Mouse (Mus musculus) liver, embryonic 16.5 days (tissue): ENCODE measurements around the gene Defb15. TPM values are rescaled to one million over a fixed set of nuclear protein-coding genes. Genes with fewer than 3 reads are reported as not detected.
"Not testable (repeated sequence)": the region's sequence is repeated elsewhere in the genome, so short reads cannot be mapped to it uniquely, and the experiment has no call there.

Source experiments
- ATAC-seq: fragments of 200-750 bp; cut with Nextera tagmentation; 2 replicates; pipeline ENCODE4 v1.8.0; 2017; ENCODE audit warnings: low read depth, mild to moderate bottlenecking, moderate number of reproducible peaks, moderate library complexity
- H3K27ac ChIP-seq: fragments of 300-500 bp; sonication (generic); 2 replicates; pipeline ENCODE4 v1.5.1; 2014; ENCODE audit warnings: mild to moderate bottlenecking, low read length
- H3K27me3 ChIP-seq: fragments of 300-500 bp; sonication (generic); 2 replicates; pipeline ENCODE4 v1.6.1; 2014; ENCODE audit warnings: low read depth, low read length, mixed read lengths; ENCODE audit not compliant: control insufficient read depth, insufficient read depth
- H3K36me3 ChIP-seq: fragments of 300-500 bp; sonication (generic); 2 replicates; pipeline ENCODE4 v1.6.1; 2014; ENCODE audit warnings: mild to moderate bottlenecking; ENCODE audit not compliant: control insufficient read depth, insufficient read depth
- H3K4me1 ChIP-seq: fragments of 300-500 bp; sonication (generic); 2 replicates; pipeline ENCODE4 v1.6.1; 2014; ENCODE audit warnings: low read depth, low read length, mixed read lengths; ENCODE audit not compliant: control insufficient read depth
- H3K4me2 ChIP-seq: fragments of 300-500 bp; sonication (generic); 2 replicates; pipeline ENCODE4 v1.6.1; 2014; ENCODE audit warnings: low read depth, low read length, mixed read lengths
- H3K4me3 ChIP-seq: fragments of 300-500 bp; sonication (generic); 2 replicates; pipeline ENCODE4 v1.5.1; 2014; ENCODE audit warnings: low read depth, mild to moderate bottlenecking, low read length
- H3K9ac ChIP-seq: fragments of 300-500 bp; sonication (generic); 2 replicates; pipeline ENCODE4 v1.6.1; 2014; ENCODE audit warnings: low read depth, low read length
- H3K9me3 ChIP-seq: fragments of 300-500 bp; sonication (generic); replicated peaks from 2 replicates; pipeline ENCODE4 v1.6.1; 2016; ENCODE audit warnings: low read length; ENCODE audit not compliant: control insufficient read depth
- WGBS: fragments of 180-500 bp; shearing (Covaris S2); extraction: QIAGEN DNeasy Blood & Tissue Kit; methylation state at CpG from one replicate; pipeline ENCODE4 v1.1.7; 2014; ENCODE audit not compliant: insufficient replicate concordance; 5-methylcytosine and 5-hydroxymethylcytosine counted together
- polyA plus RNA-seq: library from polyadenylated mRNA; unstranded; fragments of >200 nt; fragmentation: Nextera tagmentation; extraction: Ambion mirVana; gene quantifications from 2 replicates; pipeline ENCODE4 v1.2.1, GENCODE M21; 2015

The Defb15 gene
- polyA plus RNA-seq, 1 experiment from 2014 or later, result not detected

DNA sequence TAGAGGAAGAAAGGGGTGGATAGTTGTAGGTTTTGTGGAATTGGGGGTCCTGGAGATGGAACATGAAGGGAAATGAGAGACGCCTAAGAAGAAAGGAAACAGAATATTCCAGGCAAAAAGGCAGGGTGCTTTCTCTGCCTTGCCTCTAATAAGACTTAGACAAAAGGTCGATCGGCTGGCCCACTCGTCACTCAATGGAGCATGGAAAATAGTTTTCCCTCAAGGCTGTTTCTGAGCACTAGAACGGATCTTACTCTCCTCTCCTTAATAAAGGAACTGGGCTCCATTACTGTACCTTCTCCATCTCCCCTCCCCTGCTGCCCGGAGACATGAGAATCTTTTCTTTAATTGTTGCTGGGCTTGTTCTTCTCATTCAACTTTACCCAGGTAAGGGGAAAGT, 14.0 kb upstream of the Defb15 start, which contains the start of gene Defb13:
Defb13 (plus strand) TSS at position 301 of the 400 bp plus-strand sequence.
- H3K27ac ChIP-seq, result no peak within 1 kb of the TSS
- H3K27me3 ChIP-seq, result no peaks in the 10 kb centered on the region
- H3K4me1 ChIP-seq, result no peaks in the 10 kb centered on the region
- no peaks in the 10 kb centered on the region for H3K36me3 ChIP-seq
- no peak for ATAC-seq
- no peak within 1 kb of the TSS for H3K9ac ChIP-seq
- H3K9me3 ChIP-seq, result no peaks in the 10 kb centered on the region
- no peak within 1 kb of the TSS for H3K4me2 ChIP-seq
- 61% methylated on average over 6 of the region's 6 CpGs for WGBS
- H3K4me3 ChIP-seq, result no peak within 1 kb of the TSS

DNA sequence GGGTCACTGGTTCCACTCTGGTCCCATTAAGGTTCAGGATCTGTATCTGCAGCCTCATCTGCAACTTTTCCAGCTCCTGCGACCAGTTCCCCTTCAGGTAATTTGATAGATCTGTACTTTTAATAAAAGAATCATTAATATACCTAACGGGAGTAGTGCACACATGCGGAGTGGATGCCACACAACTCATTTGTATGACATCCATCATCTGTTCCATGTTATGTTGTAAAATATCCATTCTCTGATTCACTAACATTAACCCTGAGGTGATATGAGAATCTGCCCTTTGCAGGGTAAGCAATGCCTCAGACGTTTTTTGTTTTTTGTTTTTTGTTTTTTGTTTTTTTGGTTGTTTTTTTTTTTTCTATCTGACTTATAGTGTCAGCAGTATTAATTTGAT, 5.5 kb upstream of the Defb15 start, which contains the start of gene Defb35:
Defb35 (plus strand) TSS at position 301 of the 400 bp plus-strand sequence.
- H3K27ac ChIP-seq, H3K9ac ChIP-seq, ATAC-seq, H3K27me3 ChIP-seq, H3K4me3 ChIP-seq, H3K36me3 ChIP-seq, H3K9me3 ChIP-seq, H3K4me1 ChIP-seq, H3K4me2 ChIP-seq: not testable (repeated sequence)
- 69% methylated on average over 4 of the region's 4 CpGs for WGBS

DNA sequence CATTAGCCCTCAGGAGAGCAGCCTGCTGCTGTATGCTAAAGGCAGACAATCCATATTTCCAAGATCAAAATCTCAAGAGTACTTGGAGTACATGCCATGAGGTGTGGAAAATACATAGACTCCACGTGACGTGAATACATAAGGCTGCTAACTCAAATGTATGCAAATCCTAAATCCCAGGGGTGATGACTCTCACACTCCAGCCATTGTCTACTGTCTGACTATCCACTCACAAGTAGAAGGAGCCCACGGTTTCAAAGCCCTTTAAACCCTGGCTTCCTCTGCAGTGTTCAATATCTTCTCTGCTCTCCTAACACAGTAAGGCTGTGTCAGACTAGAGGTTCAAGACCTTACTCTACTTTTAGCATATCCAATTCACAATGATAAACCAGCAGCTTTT, 1.8 kb downstream of the Defb15 start:
- H3K27me3 ChIP-seq, H3K4me2 ChIP-seq, H3K9me3 ChIP-seq, H3K36me3 ChIP-seq, ATAC-seq, H3K4me1 ChIP-seq, H3K27ac ChIP-seq, H3K4me3 ChIP-seq, H3K9ac ChIP-seq: not testable (repeated sequence)
- 52% methylated on average over 3 of the region's 3 CpGs for WGBS

DNA sequence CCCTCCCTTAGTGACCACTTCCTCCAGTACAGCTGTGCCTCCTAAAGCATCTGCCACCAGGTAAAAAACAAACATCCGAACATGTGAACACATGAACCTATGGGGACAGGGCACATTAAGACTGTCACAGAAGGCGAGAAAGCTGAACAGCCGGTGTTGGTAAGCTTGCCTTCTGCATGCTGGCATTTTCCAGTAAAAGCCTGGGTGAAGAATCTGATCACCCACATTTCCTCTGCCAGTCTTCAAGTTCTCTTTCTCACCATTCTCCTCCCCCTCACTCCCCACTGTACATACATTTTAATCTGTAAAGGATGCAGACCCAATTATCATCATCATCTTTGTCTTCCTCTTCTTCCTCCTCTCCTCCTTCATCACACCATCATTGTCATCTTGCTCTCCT, 16.9 kb downstream of the Defb15 start:
- H3K4me3 ChIP-seq, result no peak overlapping the region
- no peaks in the 10 kb centered on the region for H3K36me3 ChIP-seq
- H3K27me3 ChIP-seq, result no peaks in the 10 kb centered on the region
- H3K27ac ChIP-seq, result no peak overlapping the region
- no peaks in the 10 kb centered on the region for H3K9me3 ChIP-seq
- WGBS, result 62% methylated on average over 3 of the region's 3 CpGs
- H3K9ac ChIP-seq, result no peak overlapping the region
- no peaks in the 10 kb centered on the region for H3K4me1 ChIP-seq
- no peak for ATAC-seq
- no peak overlapping the region for H3K4me2 ChIP-seq

DNA sequence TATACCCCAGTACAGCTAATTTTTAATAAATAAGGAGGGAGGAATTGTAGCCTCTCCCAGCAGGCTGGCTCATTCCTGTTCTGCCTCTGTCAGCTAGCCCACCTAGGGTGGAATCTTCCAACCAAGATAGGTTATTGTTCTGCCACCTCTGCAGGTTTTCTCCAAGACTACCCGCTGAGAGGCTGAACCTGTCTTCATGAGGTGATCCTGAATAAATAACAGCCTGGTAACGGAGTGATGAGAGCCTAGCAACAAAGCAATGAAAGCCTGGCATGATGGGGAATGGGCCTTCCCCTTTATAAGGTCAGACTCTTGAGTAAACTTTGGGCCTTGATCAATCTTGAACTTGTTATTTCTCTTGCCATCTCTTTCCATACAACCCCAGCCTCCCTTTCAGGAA, 20.0 kb downstream of the Defb15 start:
- H3K4me1 ChIP-seq, result no peaks in the 10 kb centered on the region
- no peak overlapping the region for H3K4me3 ChIP-seq
- WGBS, result 27% methylated on average over 2 of the region's 2 CpGs
- H3K4me2 ChIP-seq, result no peak overlapping the region
- no peaks in the 10 kb centered on the region for H3K27me3 ChIP-seq
- no peak overlapping the region for H3K27ac ChIP-seq
- ATAC-seq, result no peak
- H3K9me3 ChIP-seq, result no peaks in the 10 kb centered on the region
- no peak overlapping the region for H3K9ac ChIP-seq
- H3K36me3 ChIP-seq, result no peaks in the 10 kb centered on the region

DNA sequence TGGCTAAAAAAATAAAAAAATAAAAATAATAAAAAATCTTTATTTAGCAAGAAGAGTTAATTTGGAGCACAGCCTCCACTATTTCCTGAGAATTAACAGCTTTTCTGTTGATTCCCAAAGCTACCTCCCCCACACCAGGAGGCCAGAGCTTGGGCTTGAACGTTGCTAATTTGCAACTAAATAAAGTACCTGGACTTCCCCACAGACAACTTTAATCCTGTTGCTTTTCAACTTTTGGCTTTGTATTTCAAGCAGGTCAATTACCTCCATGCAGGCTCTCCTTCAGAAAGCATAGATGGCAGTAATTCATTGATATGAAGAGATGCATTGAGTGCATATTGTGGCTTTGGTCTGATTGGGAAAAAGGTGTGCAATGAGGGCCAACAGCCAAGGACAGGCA, 20.6 kb downstream of the Defb15 start:
- H3K9ac ChIP-seq, result no peak overlapping the region
- H3K27ac ChIP-seq, result no peak overlapping the region
- ATAC-seq, result no peak
- no peaks in the 10 kb centered on the region for H3K4me1 ChIP-seq
- H3K4me2 ChIP-seq, result no peak overlapping the region
- no peaks in the 10 kb centered on the region for H3K27me3 ChIP-seq
- H3K36me3 ChIP-seq, result no peaks in the 10 kb centered on the region
- no peaks in the 10 kb centered on the region for H3K9me3 ChIP-seq
- 14% methylated on average over 1 of the region's 1 CpGs for WGBS
- no peak overlapping the region for H3K4me3 ChIP-seq

DNA sequence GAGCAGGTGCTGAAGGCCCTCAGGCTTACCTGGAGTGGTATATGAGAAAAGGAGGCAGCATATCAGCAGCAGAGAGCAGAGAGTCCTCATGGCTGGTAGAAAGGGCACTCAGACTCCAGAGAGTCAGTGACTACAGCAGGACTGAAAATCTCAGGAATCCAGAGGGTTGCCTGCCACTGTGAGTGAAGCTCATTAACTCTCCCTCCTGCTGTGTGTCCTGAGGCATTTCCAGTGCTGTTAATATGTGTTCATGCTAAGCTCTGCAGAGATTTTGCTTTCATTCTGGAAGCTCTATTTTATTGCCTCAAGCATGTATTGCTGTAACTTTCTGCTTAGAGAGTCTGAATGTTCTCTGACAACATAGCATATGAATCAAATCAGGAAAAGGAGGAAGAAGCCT, 26.2 kb downstream of the Defb15 start, which contains the start of gene Defb11:
Defb11 (minus strand) TSS at position 123 of the 400 bp plus-strand sequence.
- not testable (repeated sequence) for ATAC-seq, H3K27ac ChIP-seq

DNA sequence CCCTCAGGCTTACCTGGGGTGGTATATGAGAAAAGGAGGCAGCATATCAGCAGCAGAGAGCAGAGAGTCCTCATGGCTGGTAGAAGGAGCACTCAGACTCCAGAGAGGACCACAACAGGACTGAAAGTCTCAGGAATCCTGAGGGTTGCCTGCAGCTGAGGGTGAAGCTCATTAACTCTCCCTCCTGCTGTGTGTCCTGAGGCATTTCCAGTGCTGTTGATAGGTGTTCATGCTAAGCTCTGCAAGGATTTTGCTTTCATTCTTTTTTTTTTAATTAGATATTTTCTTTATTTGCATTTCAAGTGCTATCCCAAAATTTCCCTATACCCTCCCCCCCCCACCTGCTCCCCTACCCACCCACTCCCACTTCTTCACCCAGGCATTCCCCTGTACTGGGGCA, 47.2 kb downstream of the Defb15 start, which contains the start of gene Defb9:
Defb9 (minus strand) TSS at position 101 of the 400 bp plus-strand sequence.
- not testable (repeated sequence) for H3K27me3 ChIP-seq, H3K9ac ChIP-seq, H3K4me1 ChIP-seq, H3K27ac ChIP-seq, H3K9me3 ChIP-seq, H3K4me2 ChIP-seq, H3K4me3 ChIP-seq, ATAC-seq, H3K36me3 ChIP-seq

More for the DNA sequence above, 26.2 kb downstream of the Defb15 start, which contains the start of gene Defb11:
- H3K4me3 ChIP-seq, H3K9ac ChIP-seq, H3K4me1 ChIP-seq, H3K9me3 ChIP-seq, H3K4me2 ChIP-seq, H3K36me3 ChIP-seq, H3K27me3 ChIP-seq: not testable (repeated sequence)
